Mouse (Mus musculus) limb, embryonic 12.5 days (tissue): Measurements from ENCODE around the gene Gm20388. TPM values are rescaled to one million over a fixed set of nuclear protein-coding genes. Genes with fewer than 3 reads are reported as not detected.
A peak's percentile ranks its signal among the peaks of the same experiment; 100 is the strongest.
"Not testable (repeated sequence)": the region's sequence is repeated elsewhere in the genome, so short reads cannot be mapped to it uniquely, and the experiment has no call there.

Source experiments
- ATAC-seq: fragments of 200-750 bp; cut with Nextera tagmentation; 2 replicates; pipeline ENCODE4 v1.8.0; 2017; ENCODE audit warnings: low read depth, moderate TSS enrichment; ENCODE audit not compliant: insufficient number of reproducible peaks, insufficient read depth, low FRiP score, low TSS enrichment
- H3K27ac ChIP-seq: fragments of 300-500 bp; sonication (generic); 2 replicates; pipeline ENCODE4 v1.5.1; 2016; ENCODE audit warnings: mild to moderate bottlenecking, moderate library complexity
- H3K27me3 ChIP-seq: fragments of 300-500 bp; sonication (generic); 2 replicates; pipeline ENCODE4 v1.6.1; 2016; ENCODE audit warnings: mild to moderate bottlenecking, moderate library complexity
- H3K36me3 ChIP-seq: fragments of 300-500 bp; sonication (generic); 2 replicates; pipeline ENCODE4 v1.6.1; 2016; ENCODE audit warnings: mild to moderate bottlenecking, moderate library complexity
- H3K4me1 ChIP-seq: fragments of 300-500 bp; sonication (generic); replicated peaks from 2 replicates; pipeline ENCODE4 v1.6.1; 2016
- H3K4me2 ChIP-seq: fragments of 300-500 bp; sonication (generic); 2 replicates; pipeline ENCODE4 v1.6.1; 2016; ENCODE audit warnings: mild to moderate bottlenecking, moderate library complexity
- H3K4me3 ChIP-seq: fragments of 300-500 bp; sonication (generic); replicated peaks from 2 replicates; pipeline ENCODE4 v1.5.1; 2016; ENCODE audit warnings: mild to moderate bottlenecking
- H3K9ac ChIP-seq: fragments of 300-500 bp; sonication (generic); replicated peaks from 2 replicates; pipeline ENCODE4 v1.6.1; 2016; ENCODE audit warnings: mild to moderate bottlenecking, moderate library complexity
- H3K9me3 ChIP-seq: fragments of 300-500 bp; sonication (generic); 2 replicates; pipeline ENCODE4 v1.6.1; 2016; ENCODE audit warnings: mild to moderate bottlenecking, moderate library complexity
- whole genome bisulfite sequencing: fragments of 180-500 bp; shearing (Covaris S2); methylation state at CpG from one replicate; pipeline ENCODE4 v1.1.7; 2016; 5-methylcytosine and 5-hydroxymethylcytosine counted together
- polyA plus RNA-seq: library from polyadenylated mRNA; unstranded; fragments of >200 nt; fragmentation: Nextera tagmentation; extraction: Ambion mirVana; gene quantifications from 2 replicates; pipeline ENCODE4 v1.2.1, GENCODE M21; 2016

The Gm20388 gene
- polyA plus RNA-seq, 1 experiment from 2014 or later, result not detected

DNA sequence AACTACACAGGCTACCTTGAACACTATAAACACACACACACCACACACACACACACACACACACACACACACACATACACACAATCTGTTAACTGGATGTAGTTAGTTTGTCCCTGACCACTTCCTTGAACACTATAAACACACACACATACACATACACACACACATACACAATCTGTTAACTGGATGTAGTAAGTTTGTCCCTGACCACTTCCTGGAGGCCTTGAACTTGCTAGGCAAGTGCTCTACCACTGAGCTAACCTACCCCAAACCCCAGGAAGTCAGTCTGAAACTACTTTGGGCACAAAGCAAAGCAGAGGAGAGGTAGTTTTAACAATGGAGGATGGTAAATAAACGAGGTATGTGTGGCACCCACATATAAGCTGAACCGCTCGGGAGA lies 3292.9 kb downstream of the Gm20388 start:
- Histone ChIP-seq H3K4me3 (no peak overlapping the region), H3K27me3 (no peaks in the 10 kb centered on the region), H3K27ac (no peak overlapping the region), H3K4me2 (no peak overlapping the region), H3K36me3 (peaks cover 48% of the 10 kb centered on the region), H3K9me3 (no peaks in the 10 kb centered on the region), H3K4me1 (no peaks in the 10 kb centered on the region), H3K9ac (no peak overlapping the region)
- WGBS, result 87% methylated on average over 3 of the region's 3 CpGs
- no peak for ATAC-seq

DNA sequence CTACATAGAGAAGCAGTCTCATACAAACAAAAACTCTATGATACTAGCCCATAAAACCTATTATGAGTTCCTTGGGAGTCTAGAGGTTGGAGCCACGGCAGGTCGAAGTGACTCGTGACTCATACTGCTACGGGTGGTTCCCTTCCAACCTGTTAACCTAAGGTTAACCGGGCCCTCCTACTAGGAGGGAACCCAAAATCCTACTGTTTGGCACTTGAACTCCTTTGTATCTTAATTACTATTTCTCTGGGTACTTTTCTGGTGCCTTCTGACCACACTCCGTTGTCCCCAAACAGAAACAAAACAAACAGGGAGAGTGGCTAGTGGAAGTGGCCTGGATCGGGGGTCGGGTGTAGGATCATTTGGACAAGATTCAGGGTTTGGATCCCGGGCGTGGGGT lies 3301.2 kb downstream of the Gm20388 start:
- no peak for ATAC-seq
- Histone ChIP-seq H3K9me3 (no peaks in the 10 kb centered on the region), H3K27me3 (no peaks in the 10 kb centered on the region), H3K4me2 (peak overlapping the region; percentile 90), H3K36me3 (peaks cover 38% of the 10 kb centered on the region), H3K9ac (peak overlapping the region; percentile 92), H3K4me3 (peak overlapping the region; percentile 98), H3K4me1 (peaks cover 17% of the 10 kb centered on the region), H3K27ac (no peak overlapping the region)
- WGBS, result 48% methylated on average over 10 of the region's 10 CpGs

DNA sequence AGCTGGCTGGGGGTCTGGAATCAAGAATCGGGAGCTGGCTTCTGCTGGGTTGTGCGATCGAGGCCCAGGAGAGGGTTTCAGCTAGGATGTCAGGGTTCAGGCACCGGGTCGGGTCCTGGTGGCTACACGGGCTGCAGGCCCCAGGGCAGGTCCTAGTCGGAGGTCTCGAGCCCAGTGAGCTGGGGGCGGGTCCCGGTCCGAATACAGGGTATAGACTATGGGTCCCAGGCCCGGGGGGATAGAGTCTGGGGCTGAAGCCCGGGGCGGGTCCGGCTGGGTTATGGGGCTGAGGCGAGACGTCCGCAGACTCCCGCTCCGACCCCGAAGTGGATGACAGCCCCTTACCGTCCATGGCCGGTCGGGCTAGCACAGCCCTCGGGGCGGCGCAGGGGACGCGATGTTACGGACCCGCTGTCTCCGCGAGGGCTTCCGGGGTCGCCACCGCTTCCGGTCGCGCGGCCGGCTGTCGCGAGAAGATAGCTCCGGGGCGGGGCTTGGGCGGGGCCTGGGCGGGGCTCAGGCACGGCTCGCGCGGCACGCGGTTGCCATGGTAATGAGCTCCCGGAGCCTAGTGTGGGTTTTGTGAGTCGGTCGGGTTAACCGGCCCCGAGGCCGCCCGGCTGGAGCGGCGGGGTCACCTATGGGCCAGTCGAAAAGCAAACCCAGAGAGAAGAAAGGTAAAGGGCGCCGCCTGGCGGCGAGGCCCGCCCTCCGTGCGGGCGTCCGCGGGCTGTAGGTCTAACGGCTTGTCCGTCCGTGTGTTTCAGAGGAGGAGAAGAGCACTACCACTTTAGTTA lies 3301.9 kb downstream of the Gm20388 start, which contains the start of the genes Chmp1a and Spata33:
TSS of gene Chmp1a (minus strand) at position 443 of the 797 bp plus-strand sequence.
TSS of gene Spata33 (plus strand) at position 512 of the 797 bp plus-strand sequence.
- Histone ChIP-seq H3K9ac (peak within 1 kb of the TSS; percentile 92), H3K27ac (peak within 1 kb of the TSS; percentile 53), H3K36me3 (peaks cover 32% of the 10 kb centered on the region), H3K4me2 (peak within 1 kb of the TSS; percentile 90), H3K4me3 (peak within 1 kb of the TSS; percentile 98), H3K9me3 (no peaks in the 10 kb centered on the region), H3K27me3 (no peaks in the 10 kb centered on the region), H3K4me1 (peaks cover 17% of the 10 kb centered on the region)
- under 1% methylated on average over 76 of the region's 76 CpGs for WGBS
- ATAC-seq, result peak; percentile 91

DNA sequence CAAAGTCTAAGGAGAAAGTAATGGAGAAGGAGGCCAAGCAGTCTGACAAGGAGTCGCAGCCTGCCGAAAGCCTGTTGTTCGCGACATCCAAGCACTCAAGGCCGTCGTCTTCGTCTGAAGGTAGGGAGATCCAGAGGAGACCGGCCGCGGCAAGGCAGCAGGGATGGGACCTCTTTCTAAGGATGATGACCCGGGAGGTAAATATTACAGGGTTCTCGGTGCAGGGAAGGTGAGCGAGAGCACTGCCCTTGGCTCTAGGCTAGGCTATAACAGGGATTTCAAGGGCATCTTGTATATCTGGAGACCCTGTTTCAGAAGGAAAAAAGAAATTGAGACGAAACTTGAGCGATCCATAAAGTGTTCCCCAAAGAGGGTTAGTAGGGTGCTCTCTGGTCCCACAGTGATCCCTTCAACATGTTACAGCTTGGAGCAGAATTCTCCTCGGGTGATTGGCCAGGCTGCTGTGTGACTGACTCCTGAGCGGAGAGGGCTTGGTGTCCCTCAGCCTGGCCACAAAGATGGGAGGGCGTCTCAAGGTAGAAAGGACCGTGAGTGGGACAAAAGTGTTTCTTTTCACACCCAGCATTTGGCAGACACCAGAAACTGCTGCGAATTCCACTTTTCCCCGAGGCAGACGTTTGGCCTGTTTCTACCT lies 3302.6 kb downstream of the Gm20388 start:
- ATAC-seq, result no peak; the same call in none of the 2 replicates
- peaks cover 25% of the 10 kb centered on the region for H3K36me3 ChIP-seq
- WGBS, result 13% methylated on average over 22 of the region's 22 CpGs
- H3K4me1 ChIP-seq, result peaks cover 17% of the 10 kb centered on the region
- peak overlapping the region; percentile 98 for H3K4me3 ChIP-seq
- H3K27ac ChIP-seq, result peak overlapping the region; percentile 53
- peak overlapping the region; percentile 65 for H3K9ac ChIP-seq
- no peaks in the 10 kb centered on the region for H3K9me3 ChIP-seq
- H3K27me3 ChIP-seq, result no peaks in the 10 kb centered on the region
- H3K4me2 ChIP-seq, result peak overlapping the region; percentile 90

DNA sequence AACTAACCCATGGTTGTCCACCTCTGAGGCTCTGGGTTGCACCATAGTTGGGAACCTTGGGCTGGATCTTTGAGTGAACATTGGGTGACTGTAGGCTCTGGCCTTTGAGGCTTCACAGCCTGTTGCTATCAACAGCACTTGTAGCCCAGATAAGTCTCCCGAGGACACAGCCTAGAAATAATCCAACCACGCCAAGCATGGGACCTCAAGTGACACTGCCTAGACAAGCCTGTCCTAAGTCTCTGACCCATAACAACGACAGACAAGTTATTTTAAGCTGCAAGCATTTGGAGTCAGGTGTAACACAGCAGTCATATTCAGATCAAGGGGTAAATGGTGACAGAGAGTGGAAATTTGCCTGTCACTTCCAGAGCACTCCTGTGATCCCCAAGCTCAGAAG lies 3304.8 kb downstream of the Gm20388 start:
- 80% methylated on average over 3 of the region's 3 CpGs for WGBS

DNA sequence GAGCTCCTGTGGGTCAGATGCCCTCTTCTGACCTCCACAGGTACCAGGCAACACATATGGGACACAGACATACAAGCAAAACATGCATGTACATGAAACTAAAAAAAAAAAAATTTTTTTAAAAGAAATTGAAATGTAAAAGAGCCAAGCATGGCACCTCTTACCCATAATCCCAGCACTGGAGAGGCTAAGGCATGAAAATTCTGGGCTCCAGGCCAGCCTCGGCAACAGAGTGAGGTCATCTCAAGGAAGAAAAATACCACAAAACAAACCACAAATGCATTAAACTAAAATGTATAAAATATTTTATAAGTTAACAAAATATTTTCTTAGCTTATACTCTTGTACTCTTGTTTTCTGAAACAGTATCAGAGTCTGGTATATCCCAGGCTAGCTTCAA lies 3310.3 kb downstream of the Gm20388 start:
- ATAC-seq, result no peak
- no peak overlapping the region for H3K9ac ChIP-seq
- no peak overlapping the region for H3K4me3 ChIP-seq
- no peaks in the 10 kb centered on the region for H3K27me3 ChIP-seq
- WGBS, result 86% methylated on average over 1 of the region's 1 CpGs
- no peaks in the 10 kb centered on the region for H3K9me3 ChIP-seq
- no peak overlapping the region for H3K4me2 ChIP-seq
- peaks cover 13% of the 10 kb centered on the region for H3K4me1 ChIP-seq
- no peaks in the 10 kb centered on the region for H3K36me3 ChIP-seq
- no peak overlapping the region for H3K27ac ChIP-seq

More for the DNA sequence above, 3304.8 kb downstream of the Gm20388 start:
- H3K4me3 ChIP-seq, result no peak overlapping the region
- no peak for ATAC-seq
- H3K27me3 ChIP-seq, result no peaks in the 10 kb centered on the region
- peaks cover 3% of the 10 kb centered on the region; the same call in 1 of the 2 replicates for H3K36me3 ChIP-seq
- H3K9me3 ChIP-seq, result no peaks in the 10 kb centered on the region
- H3K9ac ChIP-seq, result no peak overlapping the region
- H3K4me2 ChIP-seq, result no peak overlapping the region
- no peak overlapping the region for H3K27ac ChIP-seq
- H3K4me1 ChIP-seq, result peaks cover 17% of the 10 kb centered on the region

DNA sequence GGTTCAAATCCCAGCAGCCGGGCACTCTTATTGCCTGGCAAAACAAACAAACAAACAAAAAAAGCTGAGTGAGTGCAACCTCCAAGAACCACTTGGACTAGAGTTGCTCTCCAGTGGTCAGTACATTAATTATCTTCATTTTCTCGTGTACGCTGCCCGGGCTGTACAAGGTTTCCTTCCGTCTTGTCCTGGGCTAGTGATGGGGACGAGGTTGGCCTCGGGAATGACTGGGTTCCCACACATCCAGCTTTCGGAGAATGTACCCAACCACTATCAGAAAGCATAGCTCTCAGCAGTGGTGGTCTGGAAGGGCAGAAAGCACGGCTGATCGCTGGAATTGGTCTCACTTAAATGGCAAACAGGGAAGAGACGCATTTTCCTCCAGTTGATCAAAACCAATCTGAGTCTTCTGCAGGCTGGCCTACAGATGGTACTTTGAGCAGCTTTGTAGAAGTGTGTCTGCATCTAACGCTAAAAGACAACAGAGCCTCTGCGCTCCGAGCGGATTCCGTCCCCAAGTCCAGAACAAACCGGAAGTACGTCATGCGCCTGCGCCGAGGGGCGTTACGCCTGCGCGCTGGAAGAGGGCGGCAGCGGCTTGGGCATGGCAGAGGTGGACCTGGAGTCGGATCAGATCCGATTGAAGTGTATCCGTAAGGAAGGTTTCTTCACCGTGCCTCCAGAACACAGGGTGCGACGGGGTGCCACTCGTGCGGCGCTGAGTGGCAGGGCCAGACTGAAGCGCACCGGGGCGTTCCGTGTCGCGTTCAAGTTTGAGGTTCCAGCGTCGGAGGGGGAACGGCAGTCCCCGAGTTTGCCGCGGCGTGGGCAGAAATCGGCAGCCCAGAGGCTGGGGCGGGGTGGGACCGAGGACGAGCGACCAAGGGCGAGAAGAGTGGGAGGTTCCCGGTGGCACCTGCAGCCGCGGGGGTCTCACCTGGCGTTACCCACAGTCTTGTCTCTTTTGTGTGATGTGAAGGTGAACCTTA lies 3313.9 kb downstream of the Gm20388 start, which contains the start of gene Cdk10:
TSS of gene Cdk10 (plus strand) at position 565 of the 989 bp plus-strand sequence.
- Histone ChIP-seq H3K27ac (peak within 1 kb of the TSS; percentile 85), H3K4me2 (peak within 1 kb of the TSS; percentile 92), H3K4me1 (peaks cover 13% of the 10 kb centered on the region), H3K36me3 (peaks cover 28% of the 10 kb centered on the region), H3K27me3 (no peaks in the 10 kb centered on the region), H3K9me3 (no peaks in the 10 kb centered on the region), H3K4me3 (peak within 1 kb of the TSS; percentile 82), H3K9ac (peak within 1 kb of the TSS; percentile 83)
- peak; percentile 52 for ATAC-seq
- 3% methylated on average over 59 of the region's 59 CpGs for WGBS

DNA sequence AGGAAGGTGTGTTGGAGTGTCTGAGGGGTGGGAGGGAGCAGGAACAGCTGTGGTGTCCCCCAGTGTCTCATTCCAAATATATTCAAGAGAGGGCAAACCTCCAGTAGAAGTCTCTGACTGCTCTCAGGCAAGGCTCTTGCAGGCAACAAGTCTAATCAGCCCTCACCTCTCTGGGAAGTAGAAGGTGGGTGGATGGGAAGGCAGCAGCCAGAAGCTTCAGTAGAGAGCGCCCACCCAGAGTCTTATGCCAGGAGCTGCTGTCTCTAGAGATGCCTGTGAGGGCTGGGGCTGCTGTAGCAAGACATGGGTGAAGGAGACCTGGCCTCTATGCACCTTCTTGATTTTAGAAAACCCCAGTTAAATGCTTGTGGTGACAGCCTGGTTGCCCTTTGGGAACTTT lies 3317.8 kb downstream of the Gm20388 start:
- no peaks in the 10 kb centered on the region for H3K9me3 ChIP-seq
- WGBS, result 100% methylated on average over 1 of the region's 1 CpGs
- no peak overlapping the region for H3K4me2 ChIP-seq
- peaks cover 13% of the 10 kb centered on the region for H3K4me1 ChIP-seq
- H3K36me3 ChIP-seq, result peaks cover 32% of the 10 kb centered on the region
- no peak for ATAC-seq
- no peak overlapping the region for H3K9ac ChIP-seq
- H3K27ac ChIP-seq, result no peak overlapping the region
- peaks cover 15% of the 10 kb centered on the region for H3K27me3 ChIP-seq
- no peak overlapping the region for H3K4me3 ChIP-seq

DNA sequence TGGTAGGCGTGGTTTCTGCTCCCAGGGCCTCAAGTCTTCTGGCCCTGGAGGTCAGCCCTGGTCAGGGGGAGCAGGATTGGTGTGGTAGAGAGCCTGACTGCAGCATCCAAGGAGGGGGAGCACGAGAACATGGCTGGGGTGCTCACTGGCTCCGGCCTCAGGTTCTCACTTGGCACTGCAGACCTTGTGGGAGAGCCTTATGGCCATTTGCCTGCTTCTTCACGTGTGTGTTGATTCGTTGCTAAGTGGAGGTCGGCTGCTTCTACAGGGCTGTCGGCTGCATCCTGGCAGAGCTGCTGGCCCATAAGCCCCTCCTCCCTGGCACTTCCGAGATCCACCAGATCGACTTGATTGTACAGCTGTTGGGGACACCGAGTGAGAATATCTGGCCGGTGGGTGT lies 3319.7 kb downstream of the Gm20388 start:
- Histone ChIP-seq H3K36me3 (peaks cover 32% of the 10 kb centered on the region), H3K27me3 (peaks cover 34% of the 10 kb centered on the region)
- WGBS, result 85% methylated on average over 11 of the region's 11 CpGs
- ATAC-seq, H3K9ac ChIP-seq, H3K9me3 ChIP-seq, H3K27ac ChIP-seq, H3K4me1 ChIP-seq, H3K4me3 ChIP-seq, H3K4me2 ChIP-seq: not testable (repeated sequence)

DNA sequence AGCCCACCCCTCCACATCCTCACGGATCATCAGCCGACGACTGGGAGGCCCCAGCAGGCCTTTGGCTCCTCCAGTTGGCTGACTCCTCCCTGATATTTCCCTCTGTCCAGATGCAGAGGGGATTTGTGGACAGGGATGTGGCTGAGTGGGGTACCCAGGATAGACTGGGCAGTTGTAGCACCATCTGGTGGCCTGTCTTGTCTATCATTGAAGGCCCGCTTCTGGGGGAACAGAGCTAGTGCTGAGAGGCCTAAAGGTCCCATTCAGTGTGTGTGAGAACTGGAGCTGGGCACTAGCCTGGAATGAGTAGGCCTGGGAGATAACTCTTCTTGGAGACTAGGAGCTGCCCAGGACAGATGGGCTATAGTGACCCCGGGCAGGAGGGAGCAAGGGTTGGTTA lies 3321.1 kb downstream of the Gm20388 start:
- WGBS, result 53% methylated on average over 5 of the region's 5 CpGs

More for the DNA sequence above, 3321.1 kb downstream of the Gm20388 start:
- Histone ChIP-seq H3K4me3 (no peak overlapping the region), H3K27ac (no peak overlapping the region), H3K27me3 (peaks cover 48% of the 10 kb centered on the region), H3K36me3 (peaks cover 32% of the 10 kb centered on the region), H3K9ac (no peak overlapping the region), H3K4me2 (no peak overlapping the region), H3K4me1 (peaks cover 7% of the 10 kb centered on the region), H3K9me3 (no peaks in the 10 kb centered on the region)
- no peak for ATAC-seq
